Mouse (Mus musculus) erythroblast, embryonic 14.5 days (primary cell): ENCODE measurements around the gene Arl15. TPM values are rescaled to one million over a fixed set of nuclear protein-coding genes. Genes with fewer than 3 reads are reported as not detected.

Experiments
- H3K27me3 ChIP-seq: 2 replicates; pipeline ENCODE4 v1.6.1; 2012; ENCODE audit warnings: inconsistent platforms; ENCODE audit not compliant: control insufficient read depth
- H3K36me3 ChIP-seq: 2 replicates; pipeline ENCODE4 v1.6.1; 2012; ENCODE audit warnings: mild to moderate bottlenecking, inconsistent platforms; ENCODE audit not compliant: control insufficient read depth
- H3K4me1 ChIP-seq: 2 replicates; pipeline ENCODE4 v1.6.1; 2012; ENCODE audit warnings: inconsistent platforms; ENCODE audit not compliant: control insufficient read depth
- H3K4me3 ChIP-seq: replicated peaks from 2 replicates; pipeline ENCODE3; 2012; ENCODE audit warnings: moderate library complexity, mild to moderate bottlenecking, inconsistent platforms
- H3K9me3 ChIP-seq: 2 replicates; pipeline ENCODE4 v1.6.1; 2012; ENCODE audit warnings: low read length, inconsistent platforms, mixed read lengths; ENCODE audit not compliant: control insufficient read depth
- GATA1 ChIP-seq: IDR thresholded peaks from 2 replicates; pipeline ENCODE4 v1.6.1; 2012; ENCODE audit warnings: low read length, inconsistent platforms, mixed read lengths
- TAL1 ChIP-seq: IDR thresholded peaks from 3 replicates; pipeline ENCODE4 v1.6.1; 2012; ENCODE audit warnings: low read length, inconsistent platforms, mixed read lengths
- polyA plus RNA-seq: library from polyadenylated mRNA; stranded (reverse); fragments of >175 nt; gene quantifications from 2 replicates; pipeline ENCODE4 v1.2.3, GENCODE M21; 2012

Arl15 gene
- polyA plus RNA-seq, 1 experiment = not detected

DNA sequence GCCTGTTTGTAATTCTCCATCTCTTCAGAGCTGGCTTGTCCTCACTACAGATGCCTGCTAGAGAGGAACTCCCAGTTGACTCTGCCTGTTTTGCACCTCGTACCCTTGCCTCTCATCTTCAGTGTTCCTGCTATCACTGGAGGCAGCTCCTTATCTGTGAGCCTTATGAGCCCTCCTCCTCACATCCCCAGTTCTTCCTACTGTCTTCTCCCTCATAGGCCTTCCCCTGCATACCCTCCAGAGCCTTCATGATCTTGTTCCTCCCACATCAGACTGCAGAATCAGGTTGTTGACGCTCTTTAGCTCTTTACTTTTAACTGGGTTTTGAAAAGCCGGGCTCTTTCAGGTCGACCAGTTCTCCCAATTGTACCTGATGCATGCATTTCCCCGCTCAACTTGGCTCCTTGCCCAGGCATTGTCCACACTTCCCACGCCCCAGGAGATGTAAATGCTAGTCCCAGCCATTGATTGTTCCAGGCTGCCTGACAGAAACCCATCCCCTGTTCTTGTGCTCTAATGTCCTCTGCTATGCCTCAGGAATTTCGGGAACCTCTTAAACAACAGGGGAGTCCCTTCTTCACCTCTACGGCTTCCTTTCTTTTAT lies 56.2 kb downstream of the Arl15 start:
- TF ChIP-seq GATA1 (no peak), TAL1 (no peak)
- H3K4me3 ChIP-seq = no peak overlapping the region
- no peaks in the 10 kb centered on the region for H3K27me3 ChIP-seq
- no peaks in the 10 kb centered on the region for H3K9me3 ChIP-seq
- peaks cover 84% of the 10 kb centered on the region for H3K4me1 ChIP-seq
- H3K36me3 ChIP-seq = peaks cover 18% of the 10 kb centered on the region

DNA sequence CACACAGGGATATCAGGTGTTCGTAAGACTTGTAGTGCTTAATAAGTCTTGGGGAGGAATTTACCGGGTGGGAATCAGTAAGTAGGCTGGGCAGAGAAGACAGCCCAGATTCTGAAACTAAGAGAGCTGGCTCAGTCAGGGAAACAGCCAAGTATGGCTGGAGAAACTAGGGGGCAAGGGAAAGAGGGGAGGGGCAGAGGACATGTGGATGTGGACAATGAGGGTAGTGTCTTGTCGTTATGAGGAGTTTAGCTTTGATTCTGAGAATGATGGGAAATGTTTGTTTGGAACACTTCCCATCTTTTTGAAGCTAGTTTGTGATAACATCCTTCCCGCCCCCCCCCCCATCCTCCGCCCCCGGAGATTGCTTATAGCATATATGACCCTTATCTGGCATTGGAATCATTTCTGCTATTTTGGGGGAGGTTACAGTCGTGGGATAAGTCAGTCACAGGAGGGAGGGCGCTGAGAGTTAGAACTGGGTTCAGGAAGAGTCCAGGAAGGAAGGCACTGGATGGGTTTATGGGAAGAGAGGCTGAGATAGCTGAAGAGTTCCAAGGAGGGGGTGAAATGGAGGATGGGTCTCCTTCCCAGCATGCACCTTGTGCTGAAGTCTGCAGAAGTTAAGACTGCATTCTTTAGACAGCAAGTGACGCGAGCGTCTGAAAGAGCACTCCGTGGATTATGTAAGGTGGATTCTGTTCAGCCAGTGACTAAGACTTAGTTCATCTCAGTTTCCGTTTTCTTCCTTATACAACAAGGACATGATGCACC lies 57.5 kb downstream of the Arl15 start:
- no peak for TF ChIP-seq GATA1
- TF ChIP-seq TAL1 = no peak
- peaks cover 81% of the 10 kb centered on the region for H3K4me1 ChIP-seq
- peak overlapping the region; percentile 8 for H3K4me3 ChIP-seq
- no peaks in the 10 kb centered on the region for H3K27me3 ChIP-seq
- H3K9me3 ChIP-seq = no peaks in the 10 kb centered on the region
- peaks cover 6% of the 10 kb centered on the region for H3K36me3 ChIP-seq

DNA sequence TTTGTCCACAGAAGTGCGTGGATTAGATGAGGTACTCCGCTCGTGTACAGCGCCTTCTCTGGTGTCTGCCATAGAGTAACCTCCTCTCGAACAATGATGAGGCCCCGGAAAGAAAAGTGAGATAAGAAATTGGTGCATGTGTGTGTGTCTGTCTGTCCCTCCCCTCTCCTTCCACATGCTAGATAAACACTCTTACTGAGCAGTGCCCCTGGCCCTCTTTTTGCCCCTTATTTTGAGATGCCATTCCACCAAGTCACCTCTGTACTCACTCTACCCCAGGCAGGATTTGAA lies 58.0 kb downstream of the Arl15 start:
- no peaks in the 10 kb centered on the region for H3K9me3 ChIP-seq
- no peaks in the 10 kb centered on the region for H3K27me3 ChIP-seq
- H3K4me1 ChIP-seq = peaks cover 86% of the 10 kb centered on the region
- H3K36me3 ChIP-seq = peaks cover 5% of the 10 kb centered on the region
- H3K4me3 ChIP-seq = no peak overlapping the region
- TF ChIP-seq GATA1 (no peak), TAL1 (no peak)

DNA sequence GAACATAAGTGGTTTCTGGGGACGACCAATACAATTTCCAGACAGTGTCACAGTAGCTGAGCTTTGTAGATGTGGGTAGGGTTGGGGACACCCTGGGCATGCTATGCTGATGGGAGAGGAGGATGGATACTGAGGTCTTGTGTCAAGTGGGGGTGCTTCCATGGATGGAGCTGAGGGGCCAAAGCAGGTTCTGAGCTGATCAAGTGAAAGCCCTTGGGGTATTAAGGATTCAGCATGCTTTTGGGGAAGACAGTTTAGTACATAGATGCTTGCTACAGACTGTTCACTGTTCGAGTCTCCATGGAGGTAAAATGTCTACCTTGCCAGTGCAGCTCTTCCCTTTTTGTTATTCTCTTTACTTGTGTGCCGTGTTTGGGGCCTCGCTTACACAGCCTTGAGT lies 59.8 kb downstream of the Arl15 start:
- TF ChIP-seq GATA1 (no peak), TAL1 (no peak)
- peaks cover 88% of the 10 kb centered on the region for H3K4me1 ChIP-seq
- H3K27me3 ChIP-seq = no peaks in the 10 kb centered on the region
- peaks cover 5% of the 10 kb centered on the region for H3K36me3 ChIP-seq
- H3K4me3 ChIP-seq = no peak overlapping the region
- H3K9me3 ChIP-seq = no peaks in the 10 kb centered on the region

DNA sequence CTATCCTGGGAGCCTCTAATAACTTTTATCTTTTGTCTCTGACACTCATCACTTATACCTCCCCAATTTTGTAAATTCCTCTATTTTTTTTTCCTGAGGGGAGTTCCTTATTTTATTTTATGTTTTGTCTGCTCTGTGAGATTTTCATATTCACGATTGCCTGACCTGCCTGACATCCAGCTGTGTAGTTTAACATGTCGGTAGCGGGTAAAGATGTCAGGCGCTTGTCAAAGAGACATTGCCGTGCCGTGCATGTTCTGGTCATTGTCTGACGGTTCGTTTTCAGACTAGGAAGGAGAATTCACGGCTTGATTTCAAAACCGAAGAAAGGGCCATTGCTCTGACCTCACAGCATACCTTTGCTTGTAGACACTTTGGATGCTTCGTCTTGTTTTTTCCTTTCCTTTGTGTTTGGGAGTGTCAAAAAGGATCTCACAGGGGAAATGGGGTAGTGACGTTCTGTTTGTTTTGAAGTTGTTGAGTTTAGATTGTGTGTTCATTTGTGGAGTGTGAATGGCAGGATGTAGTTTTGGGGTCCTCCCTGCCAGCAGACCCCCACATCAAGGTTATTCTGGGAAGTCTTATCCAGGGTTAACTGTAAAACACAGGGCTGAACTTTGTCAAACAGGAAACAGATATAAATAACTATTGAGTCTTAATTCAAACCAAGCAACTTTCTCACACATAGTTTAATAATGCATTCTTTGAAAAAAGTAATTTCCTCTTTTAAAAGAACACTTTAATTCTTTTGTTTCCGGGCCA lies 60.4 kb downstream of the Arl15 start:
- Histone ChIP-seq H3K4me1 (peaks cover 88% of the 10 kb centered on the region), H3K27me3 (no peaks in the 10 kb centered on the region), H3K4me3 (no peak overlapping the region), H3K36me3 (peaks cover 2% of the 10 kb centered on the region), H3K9me3 (no peaks in the 10 kb centered on the region)
- no peak for TF ChIP-seq TAL1

DNA sequence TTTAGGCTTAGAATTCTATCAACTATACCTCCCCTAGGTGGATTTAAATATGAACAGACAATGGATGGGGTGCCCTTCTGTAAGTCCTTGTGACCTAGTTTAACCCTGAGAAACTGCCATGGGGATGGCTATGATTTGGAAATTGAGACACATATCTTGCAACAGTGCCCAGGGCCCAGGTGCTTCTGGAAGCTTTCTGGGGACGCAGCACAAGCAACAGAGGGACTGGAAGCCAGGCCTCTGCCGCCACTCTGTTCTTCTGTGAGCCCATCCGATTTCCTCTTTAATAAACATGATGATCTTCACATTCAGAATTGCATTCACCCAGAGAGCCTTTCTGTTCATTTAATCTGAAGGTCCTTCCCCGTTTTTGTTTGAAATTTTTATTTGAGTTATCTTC lies 62.6 kb downstream of the Arl15 start:
- Histone ChIP-seq H3K4me3 (no peak overlapping the region), H3K9me3 (no peaks in the 10 kb centered on the region), H3K4me1 (peaks cover 88% of the 10 kb centered on the region), H3K36me3 (peaks cover 2% of the 10 kb centered on the region), H3K27me3 (no peaks in the 10 kb centered on the region)
- TF ChIP-seq TAL1 (no peak), GATA1 (no peak)

DNA sequence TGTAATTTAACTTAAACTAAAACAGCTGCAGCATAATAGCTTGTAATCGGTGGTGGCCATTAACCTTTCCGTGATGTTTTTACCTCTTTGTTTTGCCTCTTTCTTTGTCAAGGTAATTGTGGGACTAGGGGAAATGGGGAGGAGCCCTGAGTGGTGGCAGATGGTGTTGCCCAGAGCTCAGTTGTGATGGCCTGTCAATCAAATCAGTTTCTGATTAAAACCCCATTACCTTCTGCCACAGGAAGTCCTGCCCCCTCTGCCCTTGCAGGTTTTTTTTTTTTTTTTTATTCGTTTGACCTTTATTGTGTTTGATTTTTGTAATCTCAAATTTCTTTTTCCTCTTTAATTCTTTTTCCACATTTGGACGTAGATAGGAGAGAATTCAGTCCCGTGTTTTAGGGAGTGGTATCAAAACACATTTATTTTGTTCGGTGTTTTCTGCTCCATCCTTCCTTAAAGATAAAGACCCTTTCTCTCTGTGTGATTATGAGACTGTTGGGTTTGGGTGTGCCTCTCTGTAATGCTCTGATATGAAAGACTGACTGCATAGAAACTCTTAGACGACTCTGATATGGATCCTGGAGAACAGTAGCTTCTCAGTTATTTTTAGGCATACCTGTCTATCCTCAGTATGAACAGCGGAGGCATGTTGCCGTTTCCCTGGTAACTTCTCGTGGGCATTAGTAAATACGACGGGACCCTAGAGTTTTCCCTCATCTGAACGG lies 64.5 kb downstream of the Arl15 start:
- TF ChIP-seq GATA1 (no peak), TAL1 (no peak)
- Histone ChIP-seq H3K27me3 (no peaks in the 10 kb centered on the region), H3K4me1 (peaks cover 90% of the 10 kb centered on the region), H3K36me3 (peaks cover 8% of the 10 kb centered on the region), H3K4me3 (peak overlapping the region; percentile 62), H3K9me3 (no peaks in the 10 kb centered on the region)

DNA sequence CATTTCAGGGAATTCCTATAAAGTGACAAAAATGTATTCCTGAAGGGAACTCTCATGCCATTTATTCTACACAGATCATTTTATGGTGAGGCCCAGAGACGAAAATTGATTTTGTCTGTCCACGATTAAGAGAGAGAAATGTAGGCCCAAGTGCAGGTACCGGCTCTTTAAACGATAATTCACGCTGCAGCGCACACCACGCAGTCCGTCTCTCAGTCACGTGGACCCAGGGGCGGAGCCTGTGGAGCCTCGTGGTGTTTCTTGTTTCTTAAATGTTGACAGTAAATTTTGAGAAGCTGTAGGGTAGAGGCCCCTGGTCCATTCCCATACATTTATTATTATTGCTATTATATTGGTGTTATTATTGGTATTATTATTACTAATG lies 65.1 kb downstream of the Arl15 start:
- peaks cover 8% of the 10 kb centered on the region for H3K36me3 ChIP-seq
- peaks cover 90% of the 10 kb centered on the region for H3K4me1 ChIP-seq
- H3K27me3 ChIP-seq = no peaks in the 10 kb centered on the region
- peak overlapping the region; percentile 62 for H3K4me3 ChIP-seq
- TF ChIP-seq GATA1 (no peak), TAL1 (no peak)
- H3K9me3 ChIP-seq = no peaks in the 10 kb centered on the region

DNA sequence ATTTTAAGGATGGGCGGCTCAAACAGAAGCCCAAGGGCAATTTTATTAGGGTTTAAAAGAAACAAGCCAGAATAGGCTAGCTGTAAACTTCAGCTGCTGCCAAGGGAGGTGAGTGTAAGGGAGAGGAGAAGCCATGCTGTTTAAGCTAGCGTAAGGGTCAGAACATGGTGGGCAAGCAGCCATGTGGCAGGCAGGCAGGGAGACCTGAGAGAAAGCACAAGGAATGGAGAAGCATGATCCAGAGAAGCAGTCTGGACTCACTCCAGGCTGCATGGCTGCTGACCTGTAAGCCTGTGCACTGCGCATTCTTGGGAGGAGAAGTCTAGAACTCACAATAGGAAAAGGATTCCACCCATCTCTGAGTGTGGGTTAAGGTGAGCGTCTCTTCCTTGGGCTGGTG lies 66.5 kb downstream of the Arl15 start:
- TF ChIP-seq GATA1 (no peak), TAL1 (no peak)
- H3K36me3 ChIP-seq = peaks cover 8% of the 10 kb centered on the region
- H3K9me3 ChIP-seq = no peaks in the 10 kb centered on the region
- H3K4me1 ChIP-seq = peaks cover 89% of the 10 kb centered on the region
- H3K27me3 ChIP-seq = no peaks in the 10 kb centered on the region
- H3K4me3 ChIP-seq = no peak overlapping the region
